Mouse (Mus musculus) small intestine, adult 2 months (tissue): ENCODE measurements at regions not wholly inside any gene's neighbourhood (a gene's known extent, or its start where the extent isn't known, plus 50 kb on each side); places are given as distances from the start of the nearest gene placed in this dataset.

Experiments used
- CTCF ChIP-seq: fragments of 200-500 bp; IDR thresholded peaks from 2 replicates; pipeline ENCODE4 v1.5.1; 2012; ENCODE audit warnings: low read depth, mild to moderate bottlenecking, control low read depth, inconsistent platforms, low read length, moderate library complexity, mixed read lengths; ENCODE audit not compliant: insufficient replicate concordance, insufficient read length; ENCODE audit errors: extremely low read depth
- POLR2A ChIP-seq: fragments of 200-500 bp; IDR thresholded peaks from 2 replicates; pipeline ENCODE4 v1.6.1; 2012; ENCODE audit warnings: low read depth, mild to moderate bottlenecking, control low read depth, inconsistent platforms, low read length, moderate library complexity

GRCm38 (mm10) chr5:91746077-91746476 is 216.8 kb downstream of the Rchy1 start:
- no peak for TF ChIP-seq CTCF
- TF ChIP-seq POLR2A: no peak
